ENCODE assay signal across 8 mouse cellular contexts in genomic region chr11:120467051-120467735, GRCm38 (mm10). TPM values are rescaled to one million over a fixed set of nuclear protein-coding genes. Genes with fewer than 3 reads are reported as not detected.
DNase-seq lines count a peak whose midpoint lies in the region; ATAC-seq lines count a peak whose summit lies in the region.

Arl16 (minus strand) TSS chr11:120467607.

- no peaks in the 10 kb centered on the region for H3K9me3 ChIP-seq in hindbrain, embryonic 11.5 days (ENCODE audit: control insufficient read depth, low read length)

- H3K27me3 ChIP-seq in hindbrain, embryonic 11.5 days (ENCODE audit: control insufficient read depth, insufficient read depth, low read length) = no peaks in the 10 kb centered on the region

- peaks cover 14% of the 10 kb centered on the region for H3K36me3 ChIP-seq in hindbrain, embryonic 11.5 days (ENCODE audit: control insufficient read depth, insufficient read depth, low read length)

- H3K4me3 ChIP-seq in hindbrain, embryonic 11.5 days (ENCODE audit: low read depth, low read length) = peak within 1 kb of the TSS; percentile 93

- peak; percentile 99 for DNase-seq in Muller cell, postnatal 12 days (ENCODE audit: inconsistent ontology term)
- DNase-seq in cerebellum, adult 9-11 months = peak; percentile 94
- DNase-seq in frontal cortex, adult 2 months (ENCODE audit: extremely low spot score in 1 of 2, low spot score in 1 of 2) = peak; percentile 94 to 96
- DNase-seq in hindbrain, embryonic 11.5 days (ENCODE audit: low spot score) = peak; percentile 99
- DNase-seq in layer of hippocampus, postnatal 10 days (ENCODE audit: low spot score in 2 of 2) = peak; percentile 93
- peak; percentile 98 for DNase-seq in lung, postnatal 10 days
- peak; percentile 93 for DNase-seq in ovary, postnatal 36 days (ENCODE audit: low spot score)
- DNase-seq in thymus, postnatal 25 days = peak; percentile 95

- H3K4me1 ChIP-seq in hindbrain, embryonic 11.5 days (replicated peaks; ENCODE audit: control insufficient read depth, insufficient read depth, low read length) = peaks cover 9% of the 10 kb centered on the region; the same call in 1 of the 2 replicates

- H3K27ac ChIP-seq in hindbrain, embryonic 11.5 days (ENCODE audit: low read depth, low read length) = peak within 1 kb of the TSS; percentile 84

- peak within 1 kb of the TSS; percentile 89 for H3K9ac ChIP-seq in hindbrain, embryonic 11.5 days (ENCODE audit: low read depth, low read length)

- H3K4me2 ChIP-seq in hindbrain, embryonic 11.5 days (replicated peaks; ENCODE audit: low read depth, low read length) = peak within 1 kb of the TSS; percentile 95

- ATAC-seq in hindbrain, embryonic 11.5 days (ENCODE audit: low FRiP score) = peak; percentile 100

- WGBS in hindbrain, embryonic 11.5 days = under 1% methylated on average over 54 of the region's 54 CpGs

RNA-seq across cellular contexts. Expression of gene Arl16, which starts in this region (rescaled TPM):
- polyA plus RNA-seq in frontal cortex, adult 2 months (2012; rRNA removed) = 48.0 and 52.0 TPM in 2 replicates
- 54.8 and 58.2 TPM in 2 replicates for polyA plus RNA-seq in hindbrain, embryonic 11.5 days (2014; fragmentation: Nextera tagmentation; extraction: Ambion mirVana)
- 10 to 100 TPM; 57.9 to 61.5 TPM for total RNA-seq in layer of hippocampus, postnatal 10 days (2021)

Comparison
In these comparisons a context has a peak if more than half of its experiments do, and no peak if none do; other contexts are left out.
1. Peak in every context shown above with its lines: DNase-seq, ATAC-seq, H3K4me3 ChIP-seq and H3K27ac ChIP-seq.